Mouse (Mus musculus) cerebellum, adult 2 months (tissue): ENCODE results near the gene Dhx16. TPM values are rescaled to one million over a fixed set of nuclear protein-coding genes. Genes with fewer than 3 reads are reported as not detected.

ENCODE experiments used
- DNase-seq, 2 experiments: peaks; one replicate each; pipeline ENCODE4 v3.0.0; 2021
- H3K27ac ChIP-seq: fragments of 200-500 bp; 2 replicates; pipeline ENCODE4 v1.5.1; 2012; ENCODE audit warnings: low read length, control low read depth, inconsistent platforms; ENCODE audit not compliant: insufficient read depth
- H3K27me3 ChIP-seq: fragments of 200-500 bp; 2 replicates; pipeline ENCODE4 v1.6.1; 2012; ENCODE audit warnings: inconsistent platforms, mild to moderate bottlenecking, low read length, moderate library complexity; ENCODE audit not compliant: control insufficient read depth, insufficient read depth
- H3K4me1 ChIP-seq: fragments of 200-500 bp; 2 replicates; pipeline ENCODE4 v1.6.1; 2011; ENCODE audit warnings: low read length; ENCODE audit not compliant: control insufficient read depth, insufficient read depth
- H3K4me3 ChIP-seq: fragments of 200-500 bp; replicated peaks from 2 replicates; pipeline ENCODE3; 2011; ENCODE audit warnings: mild to moderate bottlenecking, low read depth, low read length, control low read depth; ENCODE audit not compliant: insufficient read depth
- CTCF ChIP-seq: fragments of 200-500 bp; IDR thresholded peaks from 2 replicates; pipeline ENCODE4 v1.5.1; 2011; ENCODE audit warnings: low read depth, mild to moderate bottlenecking, control low read depth, low read length, moderate library complexity, borderline replicate concordance; ENCODE audit not compliant: insufficient read depth
- POLR2A ChIP-seq: fragments of 200-500 bp; IDR thresholded peaks from 2 replicates; pipeline ENCODE4 v1.6.1; 2011; ENCODE audit warnings: low read length, control low read depth, borderline replicate concordance; ENCODE audit not compliant: insufficient read depth
- WGBS: fragments of 180-500 bp; shearing (Covaris S2); methylation state at CpG from one replicate; pipeline ENCODE4 v1.1.7; 2018; 5-methylcytosine and 5-hydroxymethylcytosine counted together
- polyA plus RNA-seq: library from polyadenylated mRNA; depleted of rRNA; stranded (reverse); fragments of >200 nt; gene quantifications from 2 replicates; pipeline ENCODE4 v1.2.3, GENCODE M21; 2012

Gene Dhx16
- polyA plus RNA-seq, 1 experiment = 52.2 TPM

DNA sequence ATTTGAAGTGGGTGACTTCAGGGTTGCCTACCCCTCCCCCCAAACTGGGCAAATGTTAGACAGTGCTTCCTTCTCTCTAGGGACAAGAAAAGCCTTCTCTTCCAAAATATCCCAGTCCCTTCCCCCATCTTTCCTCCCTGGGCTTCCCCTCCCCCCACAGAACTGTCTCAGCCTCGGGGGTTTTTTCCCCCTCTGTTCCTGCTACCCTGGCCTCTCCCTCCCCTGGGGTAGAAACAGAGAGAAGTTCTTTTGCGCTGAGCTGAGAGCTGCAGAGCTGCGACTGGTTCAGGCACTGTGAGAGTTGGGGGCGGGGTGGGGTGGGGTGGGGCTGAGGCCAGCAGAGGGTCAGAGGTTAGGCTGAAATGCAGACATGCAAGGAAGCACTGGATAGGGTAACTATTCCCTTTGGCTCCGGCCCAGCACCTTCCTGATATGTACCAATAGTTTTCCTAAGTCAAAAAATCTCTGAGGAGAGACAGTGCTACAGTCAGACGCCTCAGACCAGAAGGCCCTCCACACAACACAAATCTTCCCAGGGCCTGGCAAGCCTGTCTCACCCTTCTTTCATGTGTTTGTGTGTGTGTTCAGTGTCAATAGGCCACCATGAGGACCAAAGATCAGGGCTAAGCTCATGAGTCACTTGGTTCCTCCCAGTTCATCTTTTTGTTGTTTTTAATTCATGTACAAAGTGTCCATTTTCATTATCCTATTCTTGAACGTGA, 10.1 kb upstream of the Dhx16 start:
- Histone ChIP-seq H3K4me3 (no peak overlapping the region), H3K27ac (no peak overlapping the region; the same call in 1 of the 2 replicates), H3K4me1 (peaks cover 3% of the 10 kb centered on the region; the same call in 1 of the 2 replicates), H3K27me3 (no peaks in the 10 kb centered on the region)
- DNase-seq = no peak
- TF ChIP-seq POLR2A (no peak), CTCF (no peak)
- WGBS = 30% methylated on average over 7 of the region's 7 CpGs

DNA sequence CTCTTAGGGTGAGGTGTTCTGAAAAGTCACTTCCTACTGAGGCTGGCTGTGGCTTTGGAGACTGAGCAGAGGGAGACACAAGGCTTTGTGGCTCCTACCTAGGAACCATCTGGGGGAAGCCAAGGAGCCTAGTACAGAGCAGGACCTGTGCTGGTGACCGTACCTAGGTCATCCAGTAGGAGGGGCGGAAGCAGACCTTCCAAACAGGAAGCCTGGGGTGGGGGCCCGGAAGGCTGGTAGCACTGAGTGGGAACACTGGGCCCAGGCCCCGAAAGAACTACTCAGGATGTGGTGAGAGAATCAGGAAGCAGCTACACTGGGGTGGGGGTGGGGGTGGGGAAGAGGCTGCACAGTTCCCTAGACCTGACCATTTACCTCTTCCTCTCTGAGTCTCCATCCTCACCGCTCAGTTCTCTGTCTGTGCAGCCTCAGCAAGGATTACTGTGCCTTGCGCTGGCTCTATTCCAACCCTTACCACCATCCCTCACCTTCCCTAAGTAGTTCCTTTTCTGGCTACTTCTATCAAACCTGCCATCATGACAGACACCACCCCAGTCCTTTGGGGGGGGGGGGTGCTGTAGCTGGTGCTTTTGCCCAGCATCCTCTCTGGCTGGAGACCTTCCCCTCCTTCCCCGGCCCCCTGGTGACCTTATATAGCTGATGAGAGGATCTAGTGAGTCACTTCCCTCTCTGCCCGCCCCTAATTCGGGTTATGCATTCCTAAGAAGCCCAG, 9.3 kb upstream of the Dhx16 start:
- WGBS = 65% methylated on average over 9 of the region's 9 CpGs
- Histone ChIP-seq H3K4me3 (no peak overlapping the region), H3K4me1 (peaks cover 3% of the 10 kb centered on the region; the same call in 1 of the 2 replicates), H3K27me3 (no peaks in the 10 kb centered on the region), H3K27ac (no peak overlapping the region)
- no peak for DNase-seq
- TF ChIP-seq POLR2A (no peak), CTCF (no peak)

- no peak for TF ChIP-seq POLR2A
- peak; percentile 24; the same call in 1 of the 2 replicates for TF ChIP-seq CTCF
- Histone ChIP-seq H3K27me3 (no peaks in the 10 kb centered on the region), H3K4me3 (no peak overlapping the region), H3K4me1 (peaks cover 3% of the 10 kb centered on the region; the same call in 1 of the 2 replicates), H3K27ac (no peak overlapping the region)
- WGBS = 82% methylated on average over 8 of the region's 8 CpGs
- no peak for DNase-seq
Observed at GRCm38 (mm10) chr17:35870884-35871696, 8.5 kb upstream of the Dhx16 start.

DNA sequence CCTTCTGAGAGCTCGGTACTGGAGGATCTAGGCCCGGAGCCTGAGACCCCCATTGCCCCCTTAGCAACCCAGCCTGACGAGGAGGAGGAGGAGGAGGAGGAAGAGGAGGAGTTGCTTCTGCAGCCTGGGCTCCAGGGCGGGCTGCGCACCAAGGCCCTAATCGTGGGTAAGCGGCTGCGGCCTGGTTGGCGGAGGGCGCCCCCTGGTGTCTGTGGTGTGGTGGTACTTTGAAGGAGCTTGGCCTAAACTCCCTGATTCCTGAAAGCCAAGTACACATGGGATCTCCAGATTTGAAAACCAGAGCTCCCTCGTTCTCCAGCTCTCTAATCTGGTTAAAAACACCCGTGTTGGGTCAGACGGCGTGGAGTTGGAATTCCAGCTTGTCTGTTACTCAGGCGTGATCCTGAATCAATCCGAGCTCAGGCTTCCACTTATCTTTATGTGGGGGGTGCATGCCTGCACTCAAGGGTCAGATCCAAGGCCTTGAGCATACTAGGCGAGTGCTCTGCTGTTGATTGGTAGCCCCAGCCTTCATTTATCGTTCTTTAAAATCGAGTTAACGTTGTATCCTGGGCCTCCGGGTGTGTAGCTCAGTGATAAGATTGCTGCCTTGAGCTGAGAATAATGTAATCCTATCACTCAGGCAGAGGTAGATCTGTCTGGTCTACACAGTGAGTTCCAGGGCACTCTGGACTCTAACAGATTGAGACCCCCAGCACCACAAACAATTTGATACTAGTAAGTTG, 5.7 kb upstream of the Dhx16 start:
- Histone ChIP-seq H3K27me3 (no peaks in the 10 kb centered on the region), H3K4me1 (peaks cover 3% of the 10 kb centered on the region; the same call in 1 of the 2 replicates), H3K27ac (no peak overlapping the region), H3K4me3 (no peak overlapping the region)
- 31% methylated on average over 21 of the region's 21 CpGs for WGBS
- no peak for TF ChIP-seq POLR2A
- peak; percentile 95 for TF ChIP-seq CTCF
- DNase-seq = peak; percentile 84 to 91

DNA sequence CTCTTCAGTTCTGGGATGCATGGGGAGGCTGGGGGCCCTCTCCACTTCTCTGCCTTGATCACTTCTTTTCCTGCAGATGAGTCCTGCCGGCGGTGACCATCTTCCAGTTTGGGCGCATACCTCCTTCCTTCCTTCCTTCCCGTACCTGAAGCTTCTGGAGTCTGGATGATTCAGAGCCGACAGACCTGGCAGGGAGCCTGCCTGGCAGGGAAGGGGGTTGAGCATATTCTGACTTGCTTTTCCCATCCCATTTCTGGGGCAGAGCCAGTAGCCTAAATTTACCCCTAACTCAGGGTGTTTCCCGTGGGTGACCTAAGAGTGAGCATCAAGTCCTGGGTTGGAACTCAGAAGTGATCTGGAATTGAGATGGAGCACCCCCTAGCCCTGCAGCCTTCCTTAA, 4.9 kb upstream of the Dhx16 start:
- Histone ChIP-seq H3K4me3 (no peak overlapping the region), H3K4me1 (peaks cover 3% of the 10 kb centered on the region; the same call in 1 of the 2 replicates), H3K27me3 (no peaks in the 10 kb centered on the region), H3K27ac (no peak overlapping the region)
- no peak for TF ChIP-seq POLR2A
- no peak for TF ChIP-seq CTCF
- no peak for DNase-seq
- 45% methylated on average over 6 of the region's 6 CpGs for WGBS

GRCm38 (mm10) chr17:35882924-35883323, 3.3 kb downstream of the Dhx16 start:
- 88% methylated on average over 17 of the region's 17 CpGs for WGBS
- Histone ChIP-seq H3K27ac (no peak overlapping the region), H3K27me3 (no peaks in the 10 kb centered on the region), H3K4me3 (no peak overlapping the region), H3K4me1 (peaks cover 9% of the 10 kb centered on the region)
- no peak for TF ChIP-seq POLR2A
- TF ChIP-seq CTCF = no peak
- no peak for DNase-seq

DNA sequence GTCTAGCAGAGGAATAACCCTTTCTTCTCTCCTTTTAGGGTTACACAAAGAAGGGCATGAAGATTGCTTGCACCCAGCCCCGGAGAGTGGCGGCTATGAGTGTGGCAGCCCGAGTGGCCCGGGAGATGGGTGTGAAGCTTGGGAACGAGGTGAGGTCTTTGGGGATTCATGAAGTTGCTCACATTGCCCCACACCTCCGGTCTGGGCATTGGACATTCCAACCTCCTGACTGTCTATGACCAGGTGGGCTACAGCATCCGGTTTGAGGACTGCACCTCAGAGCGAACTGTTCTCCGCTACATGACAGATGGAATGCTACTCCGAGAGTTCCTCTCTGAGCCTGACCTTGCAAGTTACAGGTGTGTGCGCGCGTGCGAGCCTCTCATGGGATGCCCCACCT, 4.2 kb downstream of the Dhx16 start:
- no peak overlapping the region for H3K27ac ChIP-seq
- WGBS = 94% methylated on average over 14 of the region's 14 CpGs

More for the DNA sequence above, 4.2 kb downstream of the Dhx16 start:
- DNase-seq = no peak
- TF ChIP-seq POLR2A (no peak), CTCF (no peak)
- H3K27me3 ChIP-seq = no peaks in the 10 kb centered on the region
- no peak overlapping the region for H3K4me3 ChIP-seq
- peaks cover 9% of the 10 kb centered on the region for H3K4me1 ChIP-seq
